Mouse (Mus musculus): ENCODE results near the gene Spn. TPM values are rescaled to one million over a fixed set of nuclear protein-coding genes. Genes with fewer than 3 reads are reported as not detected.

Gene Spn
- polyA plus RNA-seq, 1 experiment: 0.15 TPM

- TF ChIP-seq POLR2A (IDR thresholded peaks at IDR 0.05; ENCODE audit: extremely low read depth, insufficient read depth, low read length): no peak
- no peak for TF ChIP-seq CTCF (IDR thresholded peaks at IDR 0.05; ENCODE audit: extremely low read depth, insufficient read depth, low read length)
- no peaks in the 10 kb centered on the region for H3K4me1 ChIP-seq (ENCODE audit: control insufficient read depth, insufficient read depth, low read length)
- H3K4me3 ChIP-seq (ENCODE audit: insufficient read depth, low read length): no peak overlapping the region
- H3K27ac ChIP-seq (ENCODE audit: insufficient read depth, low read length): no peak overlapping the region
These were observed 38.1 kb downstream of the Spn start for GRCm38 (mm10) chr7:127099528-127099927.

GRCm38 (mm10) chr7:127098950-127099349 is 38.7 kb downstream of the Spn start:
- TF ChIP-seq CTCF (IDR thresholded peaks at IDR 0.05; ENCODE audit: extremely low read depth, insufficient read depth, low read length): no peak
- TF ChIP-seq POLR2A (IDR thresholded peaks at IDR 0.05; ENCODE audit: extremely low read depth, insufficient read depth, low read length): no peak
- H3K27ac ChIP-seq (ENCODE audit: insufficient read depth, low read length): no peak overlapping the region
- no peaks in the 10 kb centered on the region for H3K4me1 ChIP-seq (ENCODE audit: control insufficient read depth, insufficient read depth, low read length)
- H3K4me3 ChIP-seq (ENCODE audit: insufficient read depth, low read length): no peak overlapping the region

- Histone ChIP-seq H3K4me1 (ENCODE audit: control insufficient read depth, insufficient read depth, low read length) (no peaks in the 10 kb centered on the region), H3K27ac (ENCODE audit: insufficient read depth, low read length) (no peak overlapping the region), H3K4me3 (ENCODE audit: insufficient read depth, low read length) (no peak overlapping the region)
- TF ChIP-seq POLR2A (IDR thresholded peaks at IDR 0.05; ENCODE audit: extremely low read depth, insufficient read depth, low read length) (no peak), CTCF (IDR thresholded peaks at IDR 0.05; ENCODE audit: extremely low read depth, insufficient read depth, low read length) (no peak)
These were observed 39.1 kb downstream of the Spn start for GRCm38 (mm10) chr7:127098521-127098920.

- TF ChIP-seq CTCF (IDR thresholded peaks at IDR 0.05; ENCODE audit: extremely low read depth, insufficient read depth, low read length) (no peak), POLR2A (IDR thresholded peaks at IDR 0.05; ENCODE audit: extremely low read depth, insufficient read depth, low read length) (no peak)
- Histone ChIP-seq H3K4me3 (ENCODE audit: insufficient read depth, low read length) (no peak overlapping the region), H3K27ac (ENCODE audit: insufficient read depth, low read length) (peak overlapping the region; percentile 58; the same call in 1 of the 2 replicates), H3K4me1 (ENCODE audit: control insufficient read depth, insufficient read depth, low read length) (no peaks in the 10 kb centered on the region)
These were observed 41.2 kb downstream of the Spn start for GRCm38 (mm10) chr7:127096456-127096855.

GRCm38 (mm10) chr7:127093914-127094313 is 43.7 kb downstream of the Spn start:
- no peaks in the 10 kb centered on the region for H3K4me1 ChIP-seq (ENCODE audit: control insufficient read depth, insufficient read depth, low read length)
- TF ChIP-seq POLR2A (IDR thresholded peaks at IDR 0.05; ENCODE audit: extremely low read depth, insufficient read depth, low read length) (no peak), CTCF (IDR thresholded peaks at IDR 0.05; ENCODE audit: extremely low read depth, insufficient read depth, low read length) (no peak)
- H3K4me3 ChIP-seq (ENCODE audit: insufficient read depth, low read length): no peak overlapping the region
- H3K27ac ChIP-seq (ENCODE audit: insufficient read depth, low read length): no peak overlapping the region

GRCm38 (mm10) chr7:127091114-127091896 is 46.3 kb downstream of the Spn start, which contains the start of gene AI467606:
Gene AI467606 (plus strand): TSS chr7:127091359.
- H3K4me3 ChIP-seq (ENCODE audit: insufficient read depth, low read length): peak within 1 kb of the TSS; percentile 35
- peak within 1 kb of the TSS; percentile 64 for H3K27ac ChIP-seq (ENCODE audit: insufficient read depth, low read length)
- no peaks in the 10 kb centered on the region for H3K4me1 ChIP-seq (ENCODE audit: control insufficient read depth, insufficient read depth, low read length)
- TF ChIP-seq CTCF (IDR thresholded peaks at IDR 0.05; ENCODE audit: extremely low read depth, insufficient read depth, low read length) (no peak), POLR2A (IDR thresholded peaks at IDR 0.05; ENCODE audit: extremely low read depth, insufficient read depth, low read length) (no peak)

- H3K4me3 ChIP-seq (ENCODE audit: insufficient read depth, low read length): no peak overlapping the region; the same call in 1 of the 2 replicates
- TF ChIP-seq CTCF (IDR thresholded peaks at IDR 0.05; ENCODE audit: extremely low read depth, insufficient read depth, low read length): no peak
- TF ChIP-seq POLR2A (IDR thresholded peaks at IDR 0.05; ENCODE audit: extremely low read depth, insufficient read depth, low read length): no peak
- H3K27ac ChIP-seq (ENCODE audit: insufficient read depth, low read length): peak overlapping the region; percentile 54; the same call in 1 of the 2 replicates
- H3K4me1 ChIP-seq (ENCODE audit: control insufficient read depth, insufficient read depth, low read length): no peaks in the 10 kb centered on the region
These were observed 47.2 kb downstream of the Spn start for GRCm38 (mm10) chr7:127090154-127091113.

GRCm38 (mm10) chr7:127088901-127089845 is 48.5 kb downstream of the Spn start:
- no peaks in the 10 kb centered on the region for H3K4me1 ChIP-seq (ENCODE audit: control insufficient read depth, insufficient read depth, low read length)
- no peak overlapping the region for H3K4me3 ChIP-seq (ENCODE audit: insufficient read depth, low read length)
- H3K27ac ChIP-seq (ENCODE audit: insufficient read depth, low read length): no peak overlapping the region
- no peak for TF ChIP-seq CTCF (IDR thresholded peaks at IDR 0.05; ENCODE audit: extremely low read depth, insufficient read depth, low read length)
- TF ChIP-seq POLR2A (IDR thresholded peaks at IDR 0.05; ENCODE audit: extremely low read depth, insufficient read depth, low read length): no peak

All from cortical plate, adult 2 months (tissue).